Mouse (Mus musculus) lung, postnatal 0 days (tissue): ENCODE results near the gene Olfr330.

Experiments
- CTCF ChIP-seq: IDR thresholded peaks from 2 replicates; pipeline ENCODE4 v1.5.1; 2016; ENCODE audit warnings: antibody characterized with exemption, mild to moderate bottlenecking
- EP300 ChIP-seq: IDR thresholded peaks from 2 replicates; pipeline ENCODE4 v1.6.1; 2016; ENCODE audit warnings: antibody characterized with exemption, mild to moderate bottlenecking, control low read depth

- TF ChIP-seq CTCF (no peak), EP300 (no peak)
Measured at GRCm38 (mm10) chr11:58555536-58555935, 20.9 kb upstream of the Olfr330 start, which contains the start of gene Olfr328.
